Mouse (Mus musculus) layer of hippocampus, adult 9-11 months (tissue): ENCODE measurements at regions not wholly inside any gene's neighbourhood (a gene's known extent, or its start where the extent isn't known, plus 50 kb on each side); places are given as distances from the start of the nearest gene placed in this dataset.

Source experiments
- DNase-seq: peaks from one replicate; pipeline ENCODE4 v3.0.0; 2022

- DNase-seq = peak; percentile 26
These were observed 181.3 kb upstream of the Npy start for GRCm38 (mm10) chr6:49641256-49641655.

- DNase-seq = no peak
These were observed 167.9 kb upstream of the Npy start for GRCm38 (mm10) chr6:49654541-49655130.

- DNase-seq = no peak
These were observed 167.3 kb upstream of the Npy start for GRCm38 (mm10) chr6:49655241-49655640.

- DNase-seq = no peak
These were observed 165.9 kb upstream of the Npy start for GRCm38 (mm10) chr6:49656359-49657280.

- no peak for DNase-seq
These were observed 164.5 kb upstream of the Npy start for GRCm38 (mm10) chr6:49657988-49658387.

GRCm38 (mm10) chr6:49670991-49671390 is 151.5 kb upstream of the Npy start:
- DNase-seq = no peak

- DNase-seq = no peak
These were observed 150.6 kb upstream of the Npy start for GRCm38 (mm10) chr6:49671912-49672311.

GRCm38 (mm10) chr6:49686776-49687175 is 135.7 kb upstream of the Npy start:
- no peak for DNase-seq

- DNase-seq = no peak
These were observed 130.4 kb upstream of the Npy start for GRCm38 (mm10) chr6:49692032-49692539.

- DNase-seq = no peak
These were observed 127.7 kb upstream of the Npy start for GRCm38 (mm10) chr6:49694851-49695250.

GRCm38 (mm10) chr6:49696990-49697389 is 125.5 kb upstream of the Npy start:
- DNase-seq = peak; percentile 17

- no peak for DNase-seq
These were observed 121.1 kb upstream of the Npy start for GRCm38 (mm10) chr6:49701453-49701852.

GRCm38 (mm10) chr6:49712980-49713379 is 109.5 kb upstream of the Npy start:
- no peak for DNase-seq

- DNase-seq = peak; percentile 40
These were observed 106.0 kb upstream of the Npy start for GRCm38 (mm10) chr6:49716520-49716919.

- DNase-seq = no peak
These were observed 105.6 kb upstream of the Npy start for GRCm38 (mm10) chr6:49716945-49717344.

- DNase-seq = no peak
These were observed 89.3 kb upstream of the Npy start for GRCm38 (mm10) chr6:49733191-49733590.

GRCm38 (mm10) chr6:49743157-49743556 is 79.4 kb upstream of the Npy start:
- no peak for DNase-seq

GRCm38 (mm10) chr6:49745301-49745700 is 77.2 kb upstream of the Npy start:
- DNase-seq = no peak

GRCm38 (mm10) chr6:49750544-49750943 is 72.0 kb upstream of the Npy start:
- no peak for DNase-seq

GRCm38 (mm10) chr6:49759614-49760013 is 62.9 kb upstream of the Npy start:
- no peak for DNase-seq

- DNase-seq = no peak
These were observed 57.8 kb upstream of the Npy start for GRCm38 (mm10) chr6:49764746-49765145.

GRCm38 (mm10) chr6:49769904-49770720 is 52.4 kb upstream of the Npy start:
- no peak for DNase-seq
